Mouse (Mus musculus) ES-Bruce4 (cell line): Measurements from ENCODE around the gene Sos1. TPM values are rescaled to one million over a fixed set of nuclear protein-coding genes. Genes with fewer than 3 reads are reported as not detected.

Experiments
- H3K27ac ChIP-seq: 2 replicates; pipeline ENCODE4 v1.5.1; 2012; ENCODE audit warnings: low read length, inconsistent platforms; ENCODE audit not compliant: insufficient read depth
- H3K27me3 ChIP-seq: 2 replicates; pipeline ENCODE4 v1.6.1; 2012; ENCODE audit warnings: mild to moderate bottlenecking, low read length, inconsistent platforms; ENCODE audit not compliant: control insufficient read depth, poor library complexity, insufficient read depth, severe bottlenecking
- H3K36me3 ChIP-seq: 2 replicates; pipeline ENCODE4 v1.6.1; 2012; ENCODE audit warnings: inconsistent platforms, mild to moderate bottlenecking, low read length, moderate library complexity; ENCODE audit not compliant: control insufficient read depth, poor library complexity, insufficient read depth, severe bottlenecking
- H3K4me1 ChIP-seq: one replicate; pipeline ENCODE4 v1.8.1; 2011; ENCODE audit warnings: low read length; ENCODE audit not compliant: control insufficient read depth, insufficient read depth
- H3K4me3 ChIP-seq: 2 replicates; pipeline ENCODE4 v1.5.1; 2011; ENCODE audit warnings: low read depth, mild to moderate bottlenecking, low read length
- H3K9ac ChIP-seq: 2 replicates; pipeline ENCODE4 v1.6.1; 2012; ENCODE audit warnings: low read depth, mild to moderate bottlenecking, inconsistent platforms; ENCODE audit not compliant: poor library complexity, severe bottlenecking
- H3K9me3 ChIP-seq: replicated peaks from 2 replicates; pipeline ENCODE4 v1.6.1; 2012; ENCODE audit warnings: mild to moderate bottlenecking, low read length, inconsistent platforms; ENCODE audit not compliant: control insufficient read depth, poor library complexity, insufficient read depth, severe bottlenecking
- CTCF ChIP-seq: IDR thresholded peaks from one replicate; pipeline ENCODE4 v1.8.1; 2011; ENCODE audit warnings: low read depth, low read length
- EP300 ChIP-seq: IDR thresholded peaks from 2 replicates; pipeline ENCODE4 v1.6.1; 2011; ENCODE audit warnings: low read depth, low read length; ENCODE audit not compliant: insufficient read depth
- POLR2A ChIP-seq: IDR thresholded peaks from one replicate; pipeline ENCODE4 v1.8.1; 2011; ENCODE audit warnings: low read length; ENCODE audit not compliant: insufficient read depth
- polyA plus RNA-seq: library from polyadenylated mRNA; stranded (reverse); fragments of >200 nt; gene quantifications from 2 replicates; pipeline ENCODE4 v1.2.4, GENCODE M21; 2011; ENCODE audit warnings: low read depth; ENCODE audit not compliant: missing spikeins, insufficient read depth, insufficient read length

The Sos1 gene
- polyA plus RNA-seq, 1 experiment, result 43.1 TPM

DNA sequence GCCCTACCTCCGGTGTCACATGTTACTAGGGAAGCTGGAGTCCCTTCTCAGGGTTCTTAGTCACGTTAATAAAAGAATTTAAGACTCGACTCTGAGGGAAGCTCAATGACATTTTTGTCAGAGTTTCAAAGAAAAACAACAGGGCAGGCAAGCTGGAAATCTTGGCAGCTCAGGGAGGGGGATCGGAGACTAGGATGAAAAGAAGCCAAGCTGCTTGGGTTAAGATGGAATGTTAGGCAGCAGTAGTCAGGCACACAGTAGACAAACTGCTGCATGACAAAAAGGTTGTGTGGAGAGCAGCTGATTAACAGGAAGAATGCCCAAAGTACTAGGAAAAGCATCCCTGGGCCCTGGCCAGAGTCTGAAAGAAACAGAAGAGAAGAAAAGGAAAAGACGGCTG, 9.9 kb upstream of the Sos1 start:
- TF ChIP-seq CTCF, result no peak
- TF ChIP-seq POLR2A, result no peak
- TF ChIP-seq EP300, result no peak
- H3K4me3 ChIP-seq, result no peak overlapping the region

DNA sequence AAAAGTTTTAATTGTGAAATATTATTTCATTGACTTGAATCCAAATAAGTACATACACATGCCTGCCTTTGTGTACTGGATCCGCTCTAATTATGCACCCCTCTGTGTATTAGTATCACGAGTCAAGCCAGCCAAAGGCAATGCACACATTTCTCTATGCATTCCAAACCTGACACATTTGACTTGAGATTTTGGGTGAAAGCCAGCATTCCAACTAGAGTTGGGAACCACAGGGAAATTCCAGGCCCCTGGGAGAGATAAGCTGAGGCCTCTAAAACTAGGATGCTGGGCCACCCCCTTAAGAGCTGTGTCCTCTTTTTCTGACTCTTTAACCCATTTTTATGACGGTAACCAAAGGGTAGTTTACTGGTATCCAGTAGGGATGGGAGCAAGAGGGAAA, 8.7 kb upstream of the Sos1 start:
- Histone ChIP-seq H3K27me3 (no peaks in the 10 kb centered on the region), H3K27ac (no peak overlapping the region), H3K36me3 (no peaks in the 10 kb centered on the region), H3K4me3 (no peak overlapping the region), H3K9ac (no peak overlapping the region), H3K9me3 (no peaks in the 10 kb centered on the region), H3K4me1 (peaks cover 2% of the 10 kb centered on the region)
- TF ChIP-seq POLR2A (no peak), CTCF (no peak), EP300 (no peak)

More for the DNA sequence above, 9.9 kb upstream of the Sos1 start:
- H3K4me1 ChIP-seq, result peaks cover 2% of the 10 kb centered on the region
- H3K9me3 ChIP-seq, result no peaks in the 10 kb centered on the region
- H3K27me3 ChIP-seq, result no peaks in the 10 kb centered on the region
- H3K27ac ChIP-seq, result no peak overlapping the region
- no peaks in the 10 kb centered on the region for H3K36me3 ChIP-seq
- no peak overlapping the region for H3K9ac ChIP-seq

DNA sequence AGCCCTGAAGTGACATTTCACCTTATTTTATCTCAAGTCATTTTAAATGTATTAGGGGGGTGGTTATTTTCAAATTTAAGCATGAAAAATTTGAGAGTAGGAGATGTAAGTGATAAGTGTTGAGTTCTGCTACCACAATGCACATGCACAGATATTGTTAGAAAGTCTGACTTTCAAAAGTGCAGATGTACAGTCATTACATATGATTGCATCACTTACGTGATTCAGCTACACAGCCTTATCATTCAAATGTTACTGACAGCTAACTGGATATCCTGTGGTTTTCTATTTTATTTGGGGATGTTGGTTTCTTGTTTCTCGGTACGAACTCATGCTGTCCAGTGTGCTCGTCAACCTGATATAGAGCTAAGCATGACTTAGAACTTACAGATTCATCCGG, 4.9 kb upstream of the Sos1 start:
- H3K4me3 ChIP-seq, result no peak overlapping the region
- TF ChIP-seq POLR2A (no peak), EP300 (no peak), CTCF (no peak)
- no peak overlapping the region for H3K9ac ChIP-seq
- no peak overlapping the region for H3K27ac ChIP-seq
- H3K9me3 ChIP-seq, result no peaks in the 10 kb centered on the region
- no peaks in the 10 kb centered on the region for H3K36me3 ChIP-seq
- H3K27me3 ChIP-seq, result no peaks in the 10 kb centered on the region
- H3K4me1 ChIP-seq, result no peaks in the 10 kb centered on the region

DNA sequence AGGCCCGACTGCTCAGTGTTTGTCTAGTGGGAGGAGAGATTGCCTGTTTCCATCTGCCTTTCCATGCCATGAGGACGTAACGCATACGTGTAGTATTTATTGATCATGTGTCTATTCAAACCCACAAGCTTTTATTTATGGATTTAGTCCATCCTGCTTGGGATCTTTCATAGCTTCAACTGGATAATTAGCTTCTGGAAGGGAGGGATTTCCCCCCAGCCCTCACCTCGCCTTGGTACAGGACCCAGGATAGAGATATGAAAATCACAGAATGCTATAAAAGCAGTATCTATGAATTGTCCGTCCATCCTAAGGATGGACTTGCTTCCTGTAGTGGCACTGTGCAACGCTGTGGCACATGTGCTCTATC, 587 bp upstream of the Sos1 start:
- H3K36me3 ChIP-seq, result 0 out of 2 replicates have a peak, but pooled peaks cover 4% of the 10 kb centered on the region
- H3K4me1 ChIP-seq, result no peaks in the 10 kb centered on the region
- no peaks in the 10 kb centered on the region for H3K27me3 ChIP-seq
- H3K9ac ChIP-seq, result peak overlapping the region; percentile 100
- peak overlapping the region; percentile 78 for H3K4me3 ChIP-seq
- peak overlapping the region; percentile 86 for H3K27ac ChIP-seq
- no peaks in the 10 kb centered on the region for H3K9me3 ChIP-seq
- TF ChIP-seq CTCF, result no peak
- no peak for TF ChIP-seq EP300
- no peak for TF ChIP-seq POLR2A

DNA sequence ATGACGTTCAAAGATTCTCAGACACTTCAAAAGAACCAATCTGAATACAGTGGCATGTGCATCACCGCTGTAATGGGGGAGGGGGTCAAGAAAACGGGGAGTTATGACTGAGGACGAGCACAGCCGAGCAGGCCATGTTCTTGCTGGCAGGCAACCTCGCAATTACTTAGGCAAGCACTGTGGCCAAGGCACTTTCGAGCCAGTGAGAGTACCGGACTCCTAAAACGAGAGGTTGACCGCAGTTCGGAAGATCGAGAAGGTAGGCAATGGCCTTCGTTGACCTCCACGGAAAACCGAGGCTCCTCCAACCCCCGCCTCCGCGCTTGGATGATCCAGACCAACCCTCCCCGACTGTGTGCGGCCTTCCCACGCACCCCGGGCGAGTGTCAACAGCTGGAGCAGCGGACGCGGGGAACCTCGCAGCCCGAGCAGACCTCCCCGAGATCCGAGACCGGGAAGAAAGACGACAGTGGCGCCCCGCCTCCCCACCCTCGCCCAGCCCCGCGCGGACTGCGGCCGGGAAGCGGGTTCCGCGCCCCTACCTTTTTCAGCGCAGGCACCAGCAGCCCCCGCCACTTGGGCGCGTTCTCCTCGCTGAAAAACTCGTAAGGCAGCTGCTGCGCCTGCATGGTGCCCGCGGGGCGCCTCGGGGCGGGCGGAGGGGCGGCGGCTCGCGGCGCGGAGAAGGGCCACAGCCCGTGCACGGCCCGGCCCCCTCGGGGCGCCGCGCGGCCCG, 790 bp downstream of the Sos1 start:
- Histone ChIP-seq H3K27me3 (no peaks in the 10 kb centered on the region), H3K4me1 (no peaks in the 10 kb centered on the region), H3K36me3 (peaks cover 8% of the 10 kb centered on the region; the same call in 1 of the 2 replicates), H3K9ac (peak overlapping the region; percentile 100), H3K4me3 (peak overlapping the region; percentile 82), H3K9me3 (no peaks in the 10 kb centered on the region), H3K27ac (no peak overlapping the region)
- no peak for TF ChIP-seq POLR2A
- no peak for TF ChIP-seq CTCF
- no peak for TF ChIP-seq EP300

DNA sequence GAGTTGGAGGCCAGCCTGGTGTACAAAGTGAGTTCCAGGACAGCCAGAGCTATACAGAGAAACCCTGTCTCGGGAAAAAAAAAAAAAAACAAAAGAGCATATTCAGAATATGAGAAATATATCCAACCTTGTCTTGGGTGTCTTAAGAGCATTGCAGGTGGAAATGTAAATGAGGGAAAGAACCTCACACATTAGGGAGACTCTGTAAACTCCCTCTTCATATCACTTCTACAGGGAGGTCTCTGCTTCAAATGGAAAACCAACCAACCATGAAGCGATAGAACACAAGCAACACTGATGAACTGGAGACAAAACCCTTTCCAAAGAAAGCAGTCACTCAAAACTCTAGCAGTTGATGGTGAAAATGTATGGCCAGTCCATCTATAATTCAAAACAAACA, 2.6 kb downstream of the Sos1 start:
- Histone ChIP-seq H3K9me3 (no peaks in the 10 kb centered on the region), H3K9ac (no peak overlapping the region), H3K36me3 (peaks cover 8% of the 10 kb centered on the region; the same call in 1 of the 2 replicates), H3K4me1 (no peaks in the 10 kb centered on the region), H3K27me3 (no peaks in the 10 kb centered on the region), H3K27ac (no peak overlapping the region), H3K4me3 (no peak overlapping the region)
- no peak for TF ChIP-seq EP300
- no peak for TF ChIP-seq CTCF
- TF ChIP-seq POLR2A, result no peak
